Mouse (Mus musculus) adrenal gland, adult 10 weeks (tissue): ENCODE results near the gene Hs3st1. TPM values are rescaled to one million over a fixed set of nuclear protein-coding genes. Genes with fewer than 3 reads are reported as not detected.

Experiments
- polyA plus RNA-seq: library from polyadenylated mRNA; stranded (reverse); fragments of 350-450 nt; fragmentation: Illumina TruSeq; extraction: RNeasy Lipid Tissue Mini Kit (QIAGEN cat#74804); gene quantifications from one replicate; pipeline ENCODE4 v1.2.3, GENCODE M21; 2014; ENCODE audit warnings: low read depth, low replicate concordance

Gene Hs3st1
- polyA plus RNA-seq: 13.7 TPM

GRCm38 (mm10) chr5:39755375-39755774 lies at the start of gene Hs3st1:
Gene Hs3st1 (minus strand): TSS chr5:39755475.

